Mouse (Mus musculus): ENCODE data around the gene Pank4. TPM values are rescaled to one million over a fixed set of nuclear protein-coding genes. Genes with fewer than 3 reads are reported as not detected.

Pank4 gene
- polyA plus RNA-seq, 2 experiments: 19.5 to 32.5 TPM

DNA sequence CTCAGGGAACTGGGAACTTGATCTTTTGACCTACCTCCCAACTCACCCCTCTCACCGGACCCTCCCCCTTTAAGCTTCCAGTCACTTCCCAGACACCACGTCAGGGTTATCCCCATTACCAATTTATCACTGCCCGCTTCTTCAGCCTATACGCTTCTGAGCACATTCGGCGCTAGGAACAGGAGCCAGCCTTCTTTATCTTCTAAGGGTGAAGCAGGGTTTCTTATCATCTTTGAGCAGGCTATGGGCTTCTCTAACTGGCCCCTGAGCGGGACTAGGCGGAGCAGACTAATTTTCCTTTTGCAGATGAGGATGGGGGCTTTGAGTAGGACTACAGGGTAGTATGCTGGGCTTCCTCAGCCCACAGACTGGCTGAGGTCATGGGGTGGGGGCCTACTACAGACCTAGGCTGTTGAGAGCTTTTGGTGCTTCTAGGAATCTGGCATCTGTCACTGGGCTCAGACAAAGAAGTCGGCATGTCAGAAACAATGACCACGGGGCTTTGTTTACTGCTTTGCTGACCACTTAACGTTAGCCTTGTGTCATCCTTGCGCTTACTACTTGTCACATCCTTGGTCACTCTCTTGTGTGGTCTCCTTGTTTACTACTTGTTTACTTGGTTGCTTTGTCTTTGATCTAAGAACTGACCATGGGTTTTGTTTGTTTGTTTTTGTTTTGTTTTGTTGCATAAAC, 35.4 kb upstream of the Pank4 start, which contains the start of gene Tnfrsf14:
Gene Tnfrsf14, minus strand, starts transcription at position 169 of the 693 bp plus-strand sequence.
- Histone ChIP-seq H3K4me1 (replicated peaks; ENCODE audit: control insufficient read depth in 2 of 2, insufficient read depth in 2 of 2, low read length in 1 of 2) (peaks cover 41 to 48% of the 10 kb centered on the region in 2 experiments), H3K9ac (replicated peaks) (peak within 1 kb of the TSS; percentile 97), H3K4me3 (ENCODE audit: insufficient read depth in 1 of 2, low read depth in 2 of 2, low read length in 2 of 2) (peak within 1 kb of the TSS; percentile 90 to 95), H3K27ac (peak within 1 kb of the TSS; percentile 98), H3K4me2 (ENCODE audit: low read depth) (peak within 1 kb of the TSS; percentile 76), H3K36me3 (replicated peaks; ENCODE audit: control insufficient read depth, insufficient read depth, low read depth) (peaks cover 33% of the 10 kb centered on the region), H3K27me3 (ENCODE audit: control insufficient read depth, insufficient read depth, low read length) (no peaks in the 10 kb centered on the region), H3K9me3 (ENCODE audit: control insufficient read depth, low read length) (no peaks in the 10 kb centered on the region)
- peak; percentile 86 for ATAC-seq (ENCODE audit: insufficient read depth)
- WGBS (ENCODE audit: insufficient replicate concordance): 7% methylated on average over 12 of the region's 12 CpGs
- TF ChIP-seq EP300 (IDR thresholded peaks at IDR 0.05; ENCODE audit: low read depth): peak; percentile 90
- TF ChIP-seq CTCF (IDR thresholded peaks at IDR 0.05; ENCODE audit: low read depth): no peak
- DNase-seq (ENCODE audit: low read depth in 3 of 3, low spot score in 3 of 3): peak; percentile 79 to 85 (median 83)

DNA sequence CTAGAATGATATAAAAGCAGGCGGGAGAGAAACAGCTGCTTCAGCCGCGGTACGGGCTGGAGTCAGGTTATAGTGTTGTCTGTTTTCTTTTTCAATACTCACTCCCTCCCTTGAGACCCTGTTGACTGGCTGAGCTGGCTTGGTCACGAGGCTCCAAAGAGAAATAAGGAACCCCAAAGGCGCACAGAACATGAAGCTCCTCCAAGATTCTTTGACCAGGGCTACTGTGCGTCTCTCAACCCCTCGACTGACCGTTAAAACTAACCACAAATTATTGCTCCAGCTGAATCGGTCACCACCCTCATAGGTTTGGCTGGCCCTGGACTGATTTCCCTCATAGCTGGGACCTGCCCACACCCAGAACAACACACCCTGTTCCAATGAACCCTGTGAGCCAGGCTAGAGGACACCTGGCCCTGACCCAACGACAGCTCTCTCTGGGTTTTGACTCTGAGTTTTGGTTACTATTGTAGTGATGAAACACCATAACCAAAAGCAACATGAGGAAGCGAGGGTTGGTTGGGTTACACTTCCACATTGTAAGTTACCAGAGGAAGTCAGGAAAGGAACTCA, 34.7 kb upstream of the Pank4 start:
- Histone ChIP-seq H3K9me3 (ENCODE audit: control insufficient read depth, low read length) (no peaks in the 10 kb centered on the region), H3K9ac (replicated peaks) (peak overlapping the region; percentile 97), H3K4me3 (ENCODE audit: insufficient read depth in 1 of 2, low read depth in 2 of 2, low read length in 2 of 2) (peak overlapping the region; percentile 90 to 95), H3K27ac (peak overlapping the region; percentile 98), H3K27me3 (ENCODE audit: control insufficient read depth, insufficient read depth, low read length) (no peaks in the 10 kb centered on the region), H3K4me2 (ENCODE audit: low read depth) (peak overlapping the region; percentile 76), H3K36me3 (replicated peaks; ENCODE audit: control insufficient read depth, insufficient read depth, low read depth) (peaks cover 26% of the 10 kb centered on the region), H3K4me1 (replicated peaks; ENCODE audit: control insufficient read depth in 2 of 2, insufficient read depth in 2 of 2, low read length in 1 of 2) (peaks cover 39 to 42% of the 10 kb centered on the region in 2 experiments)
- 11% methylated on average over 12 of the region's 12 CpGs for WGBS (ENCODE audit: insufficient replicate concordance)
- ATAC-seq (ENCODE audit: insufficient read depth) (peak; percentile 72), DNase-seq (ENCODE audit: low read depth in 3 of 3, low spot score in 3 of 3) (peak in 1 of 3 experiments; percentile 70)
- TF ChIP-seq EP300 (IDR thresholded peaks at IDR 0.05; ENCODE audit: low read depth): 0 out of 2 replicates have a peak, but pooled peaks have one; percentile 4
- TF ChIP-seq CTCF (IDR thresholded peaks at IDR 0.05; ENCODE audit: low read depth): no peak

DNA sequence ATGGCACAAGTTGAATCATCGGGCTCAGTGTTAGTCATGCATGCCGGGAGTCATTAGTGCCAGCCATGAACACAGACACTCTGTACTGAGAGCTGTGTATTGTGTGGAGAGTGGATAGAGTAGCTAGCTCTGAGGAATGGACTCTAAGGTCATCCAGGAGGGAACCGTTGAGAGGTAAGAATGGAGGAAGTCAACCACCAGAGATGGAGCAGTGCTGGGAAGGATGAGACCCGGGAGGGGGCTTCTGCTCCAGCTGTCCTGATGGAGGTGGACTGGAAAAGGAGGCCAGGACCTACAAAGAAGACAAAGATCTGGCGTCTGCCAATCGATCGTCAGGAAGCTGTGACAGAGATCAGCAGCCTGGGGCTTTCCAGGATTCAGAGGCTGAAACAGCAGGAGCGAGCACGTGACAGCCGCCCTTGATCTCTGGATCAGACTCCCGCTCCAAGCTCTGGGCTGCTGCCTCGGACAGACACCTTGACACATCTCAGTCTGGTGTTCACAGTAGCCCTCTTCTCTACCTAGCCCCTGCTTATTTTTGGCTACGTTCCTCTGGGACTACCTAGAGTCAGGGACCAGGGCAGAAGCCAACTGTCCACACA, 30.5 kb upstream of the Pank4 start:
- Histone ChIP-seq H3K4me2 (ENCODE audit: low read depth) (no peak overlapping the region), H3K4me1 (replicated peaks; ENCODE audit: control insufficient read depth in 2 of 2, insufficient read depth in 2 of 2, low read length in 1 of 2) (peaks cover 20% of the 10 kb centered on the region in 2 experiments), H3K9me3 (ENCODE audit: control insufficient read depth, low read length) (no peaks in the 10 kb centered on the region), H3K9ac (replicated peaks) (no peak overlapping the region), H3K27ac (no peak overlapping the region), H3K36me3 (replicated peaks; ENCODE audit: control insufficient read depth, insufficient read depth, low read depth) (no peaks in the 10 kb centered on the region), H3K27me3 (ENCODE audit: control insufficient read depth, insufficient read depth, low read length) (no peaks in the 10 kb centered on the region), H3K4me3 (ENCODE audit: insufficient read depth in 1 of 2, low read depth in 2 of 2, low read length in 2 of 2) (no peak overlapping the region)
- 60% methylated on average over 13 of the region's 13 CpGs for WGBS (ENCODE audit: insufficient replicate concordance)
- DNase-seq (ENCODE audit: low read depth in 3 of 3, low spot score in 3 of 3) (no peak), ATAC-seq (ENCODE audit: insufficient read depth) (no peak)
- no peak for TF ChIP-seq CTCF (IDR thresholded peaks at IDR 0.05; ENCODE audit: low read depth)
- TF ChIP-seq EP300 (IDR thresholded peaks at IDR 0.05; ENCODE audit: low read depth): no peak

DNA sequence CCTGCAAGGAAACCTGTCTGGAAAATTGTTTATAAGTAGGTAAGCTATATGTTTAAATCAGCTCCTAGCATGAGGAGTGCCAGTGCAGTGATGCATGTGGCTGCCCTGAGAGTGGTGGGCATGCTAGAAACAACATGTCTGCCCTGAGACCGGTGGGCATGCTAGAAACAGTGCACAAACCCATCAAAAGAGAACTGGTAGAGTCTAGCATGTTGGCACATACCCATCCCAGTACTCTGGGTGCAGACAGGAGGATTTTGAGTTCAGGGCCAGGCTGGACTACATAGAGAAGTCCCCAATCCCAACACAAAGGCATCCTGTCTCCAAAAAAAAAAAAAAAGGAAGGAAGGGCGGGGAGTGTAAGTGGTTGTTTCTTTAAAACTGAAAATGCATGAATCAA, 29.1 kb upstream of the Pank4 start:
- DNase-seq (ENCODE audit: low read depth in 3 of 3, low spot score in 3 of 3) (no peak), ATAC-seq (ENCODE audit: insufficient read depth) (no peak)
- Histone ChIP-seq H3K4me1 (replicated peaks; ENCODE audit: control insufficient read depth in 2 of 2, insufficient read depth in 2 of 2, low read length in 1 of 2) (peaks cover 6 to 7% of the 10 kb centered on the region in 2 experiments), H3K9me3 (ENCODE audit: control insufficient read depth, low read length) (no peaks in the 10 kb centered on the region), H3K27me3 (ENCODE audit: control insufficient read depth, insufficient read depth, low read length) (no peaks in the 10 kb centered on the region), H3K27ac (no peak overlapping the region), H3K9ac (replicated peaks) (no peak overlapping the region), H3K36me3 (replicated peaks; ENCODE audit: control insufficient read depth, insufficient read depth, low read depth) (no peaks in the 10 kb centered on the region), H3K4me3 (ENCODE audit: insufficient read depth in 1 of 2, low read depth in 2 of 2, low read length in 2 of 2) (no peak overlapping the region), H3K4me2 (ENCODE audit: low read depth) (no peak overlapping the region)
- WGBS (ENCODE audit: insufficient replicate concordance): 72% methylated on average over 2 of the region's 2 CpGs
- TF ChIP-seq CTCF (IDR thresholded peaks at IDR 0.05; ENCODE audit: low read depth) (no peak), EP300 (IDR thresholded peaks at IDR 0.05; ENCODE audit: low read depth) (no peak)

DNA sequence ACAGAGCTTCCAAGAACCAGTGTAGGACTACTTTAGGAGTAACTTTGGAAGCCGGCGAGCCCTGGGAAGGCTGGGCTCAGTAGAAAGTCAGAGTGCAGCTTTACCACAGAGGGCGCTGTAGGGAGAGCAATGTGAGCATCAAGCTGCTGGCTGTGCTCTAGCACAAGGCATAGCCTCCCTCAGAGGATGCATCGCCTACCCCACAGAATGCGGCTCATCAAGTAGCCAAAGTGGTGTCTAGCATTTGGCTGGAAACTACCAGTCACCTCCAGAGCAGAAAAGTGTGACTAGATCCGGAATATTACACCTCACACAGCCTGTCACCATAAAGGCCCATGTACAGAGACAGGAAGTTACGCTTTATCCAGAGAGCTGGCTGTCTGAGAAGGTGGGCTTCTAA, 28.1 kb upstream of the Pank4 start:
- DNase-seq (ENCODE audit: low read depth in 3 of 3, low spot score in 3 of 3): no peak
- Histone ChIP-seq H3K4me2 (ENCODE audit: low read depth) (no peak overlapping the region), H3K9ac (replicated peaks) (no peak overlapping the region), H3K27ac (no peak overlapping the region), H3K27me3 (ENCODE audit: control insufficient read depth, insufficient read depth, low read length) (no peaks in the 10 kb centered on the region), H3K4me1 (replicated peaks; ENCODE audit: control insufficient read depth in 2 of 2, insufficient read depth in 2 of 2, low read length in 1 of 2) (no peaks in the 10 kb centered on the region), H3K36me3 (replicated peaks; ENCODE audit: control insufficient read depth, insufficient read depth, low read depth) (no peaks in the 10 kb centered on the region), H3K4me3 (ENCODE audit: insufficient read depth in 1 of 2, low read depth in 2 of 2, low read length in 2 of 2) (no peak overlapping the region), H3K9me3 (ENCODE audit: control insufficient read depth, low read length) (no peaks in the 10 kb centered on the region)
- peak; percentile 65 for TF ChIP-seq CTCF (IDR thresholded peaks at IDR 0.05; ENCODE audit: low read depth)
- TF ChIP-seq EP300 (IDR thresholded peaks at IDR 0.05; ENCODE audit: low read depth): no peak
- ATAC-seq (ENCODE audit: insufficient read depth): no peak
- 78% methylated on average over 7 of the region's 7 CpGs for WGBS (ENCODE audit: insufficient replicate concordance)
